Mouse (Mus musculus): Measurements from ENCODE around the gene Hnrnpul2. TPM values are rescaled to one million over a fixed set of nuclear protein-coding genes. Genes with fewer than 3 reads are reported as not detected.

Hnrnpul2 gene
- polyA plus RNA-seq (2015; fragmentation: Nextera tagmentation; extraction: Ambion mirVana): 5.7 and 5.8 TPM in 2 replicates

GRCm38 (mm10) chr19:8819596-8820423 lies at the start of gene Hnrnpul2:
Gene Hnrnpul2 (plus strand): TSS chr19:8820010.
- Histone ChIP-seq H3K4me1 (peaks cover 37% of the 10 kb centered on the region), H3K4me3 (peak within 1 kb of the TSS; percentile 96), H3K36me3 (peaks cover 32% of the 10 kb centered on the region), H3K4me2 (peak within 1 kb of the TSS; percentile 66), H3K9ac (peak within 1 kb of the TSS; percentile 97), H3K27me3 (no peaks in the 10 kb centered on the region), H3K9me3 (no peaks in the 10 kb centered on the region), H3K27ac (peak within 1 kb of the TSS; percentile 100)
- under 1% methylated on average over 80 of the region's 83 CpGs for WGBS
- peak; percentile 96 for ATAC-seq (ENCODE audit: borderline replicate concordance, extremely low read depth, low FRiP score, low TSS enrichment)

- Histone ChIP-seq H3K4me2 (peak within 1 kb of the TSS; percentile 59), H3K9me3 (no peaks in the 10 kb centered on the region), H3K27me3 (no peaks in the 10 kb centered on the region), H3K9ac (peak within 1 kb of the TSS; percentile 95), H3K4me1 (peaks cover 31% of the 10 kb centered on the region), H3K27ac (peak within 1 kb of the TSS; percentile 89), H3K4me3 (peak within 1 kb of the TSS; percentile 84), H3K36me3 (peaks cover 52% of the 10 kb centered on the region)
- 19% methylated on average over 29 of the region's 29 CpGs for WGBS
- peak; percentile 44; the same call in 1 of the 2 replicates for ATAC-seq (ENCODE audit: borderline replicate concordance, extremely low read depth, low FRiP score, low TSS enrichment)
Observed at GRCm38 (mm10) chr19:8770567-8771270, 49.1 kb upstream of the Hnrnpul2 start, which contains the start of gene Tmem223. Gene Tmem223 (plus strand): TSS chr19:8770996.

- H3K27ac ChIP-seq: peak overlapping the region; percentile 99; the same call in 1 of the 2 replicates
- H3K9ac ChIP-seq: peak overlapping the region; percentile 93
Observed at GRCm38 (mm10) chr19:8772996-8773395, 46.8 kb upstream of the Hnrnpul2 start.

GRCm38 (mm10) chr19:8773409-8773808 lies 46.4 kb upstream of the Hnrnpul2 start:
- ATAC-seq (ENCODE audit: borderline replicate concordance, extremely low read depth, low FRiP score, low TSS enrichment): no peak
- Histone ChIP-seq H3K27me3 (no peaks in the 10 kb centered on the region), H3K9me3 (no peaks in the 10 kb centered on the region), H3K36me3 (peaks cover 30% of the 10 kb centered on the region), H3K9ac (peak overlapping the region; percentile 93), H3K4me3 (peak overlapping the region; percentile 67), H3K27ac (peak overlapping the region; percentile 99), H3K4me2 (peak overlapping the region; percentile 87), H3K4me1 (peaks cover 32% of the 10 kb centered on the region)
- WGBS: 42% methylated on average over 6 of the region's 6 CpGs

More at GRCm38 (mm10) chr19:8772996-8773395, 46.8 kb upstream of the Hnrnpul2 start:
- no peaks in the 10 kb centered on the region for H3K27me3 ChIP-seq
- 65% methylated on average over 5 of the region's 5 CpGs for WGBS
- no peaks in the 10 kb centered on the region for H3K9me3 ChIP-seq
- ATAC-seq (ENCODE audit: borderline replicate concordance, extremely low read depth, low FRiP score, low TSS enrichment): no peak
- H3K4me3 ChIP-seq: peak overlapping the region; percentile 67
- peaks cover 32% of the 10 kb centered on the region for H3K36me3 ChIP-seq
- peak overlapping the region; percentile 87 for H3K4me2 ChIP-seq
- H3K4me1 ChIP-seq: peaks cover 32% of the 10 kb centered on the region

- whole genome bisulfite sequencing: under 1% methylated on average over 63 of the region's 68 CpGs
- Histone ChIP-seq H3K9me3 (no peaks in the 10 kb centered on the region), H3K36me3 (peaks cover 26% of the 10 kb centered on the region), H3K4me3 (peak within 1 kb of the TSS; percentile 67), H3K4me2 (peak within 1 kb of the TSS; percentile 87), H3K4me1 (peaks cover 32% of the 10 kb centered on the region), H3K27ac (peak within 1 kb of the TSS; percentile 99), H3K9ac (peak within 1 kb of the TSS; percentile 93), H3K27me3 (no peaks in the 10 kb centered on the region)
- ATAC-seq (ENCODE audit: borderline replicate concordance, extremely low read depth, low FRiP score, low TSS enrichment): peak; percentile 92
Observed at GRCm38 (mm10) chr19:8774086-8774835, 45.5 kb upstream of the Hnrnpul2 start, which contains the start of gene Tmem179b. Gene Tmem179b (minus strand): TSS chr19:8774467.

GRCm38 (mm10) chr19:8774951-8775421 lies 44.8 kb upstream of the Hnrnpul2 start:
- Histone ChIP-seq H3K27ac (peak overlapping the region; percentile 99), H3K4me1 (peaks cover 32% of the 10 kb centered on the region), H3K9ac (peak overlapping the region; percentile 93), H3K9me3 (no peaks in the 10 kb centered on the region), H3K4me2 (peak overlapping the region; percentile 87), H3K4me3 (peak overlapping the region; percentile 67), H3K36me3 (peaks cover 23% of the 10 kb centered on the region), H3K27me3 (no peaks in the 10 kb centered on the region)
- WGBS: 4% methylated on average over 20 of the region's 20 CpGs
- ATAC-seq (ENCODE audit: borderline replicate concordance, extremely low read depth, low FRiP score, low TSS enrichment): no peak; the same call in 1 of the 2 replicates

- Histone ChIP-seq H3K36me3 (peaks cover 24% of the 10 kb centered on the region), H3K9ac (peak within 1 kb of the TSS; percentile 66), H3K4me3 (peak within 1 kb of the TSS; percentile 73), H3K27ac (peak within 1 kb of the TSS; percentile 87), H3K4me1 (peaks cover 7% of the 10 kb centered on the region; the same call in 1 of the 2 replicates), H3K27me3 (no peaks in the 10 kb centered on the region), H3K4me2 (peak within 1 kb of the TSS; percentile 66), H3K9me3 (no peaks in the 10 kb centered on the region)
- under 1% methylated on average over 32 of the region's 32 CpGs for WGBS
- peak; percentile 99 for ATAC-seq (ENCODE audit: borderline replicate concordance, extremely low read depth, low FRiP score, low TSS enrichment)
Observed at GRCm38 (mm10) chr19:8786008-8786781, 33.6 kb upstream of the Hnrnpul2 start, which contains the start of gene Taf6l. Gene Taf6l (minus strand): TSS chr19:8786417.

- Histone ChIP-seq H3K27me3 (no peaks in the 10 kb centered on the region), H3K4me1 (peaks cover 7% of the 10 kb centered on the region; the same call in 1 of the 2 replicates), H3K4me3 (no peak overlapping the region), H3K9ac (no peak overlapping the region), H3K36me3 (peaks cover 15% of the 10 kb centered on the region), H3K27ac (no peak overlapping the region), H3K9me3 (no peaks in the 10 kb centered on the region), H3K4me2 (no peak overlapping the region)
- no peak for ATAC-seq (ENCODE audit: borderline replicate concordance, extremely low read depth, low FRiP score, low TSS enrichment)
- 21% methylated on average over 3 of the region's 3 CpGs for WGBS
Observed at GRCm38 (mm10) chr19:8788521-8788920, 31.3 kb upstream of the Hnrnpul2 start.

- Histone ChIP-seq H3K4me3 (no peak overlapping the region), H3K9ac (no peak overlapping the region), H3K4me2 (no peak overlapping the region), H3K9me3 (no peaks in the 10 kb centered on the region), H3K4me1 (peaks cover 7% of the 10 kb centered on the region; the same call in 1 of the 2 replicates), H3K27me3 (no peaks in the 10 kb centered on the region), H3K36me3 (peaks cover 20% of the 10 kb centered on the region), H3K27ac (no peak overlapping the region)
- ATAC-seq (ENCODE audit: borderline replicate concordance, extremely low read depth, low FRiP score, low TSS enrichment): no peak
- WGBS: 48% methylated on average over 1 of the region's 1 CpGs
Observed at GRCm38 (mm10) chr19:8789171-8789570, 30.6 kb upstream of the Hnrnpul2 start.

GRCm38 (mm10) chr19:8790171-8790570 lies 29.6 kb upstream of the Hnrnpul2 start:
- H3K4me2 ChIP-seq: no peak overlapping the region
- H3K27me3 ChIP-seq: no peaks in the 10 kb centered on the region
- no peaks in the 10 kb centered on the region for H3K9me3 ChIP-seq
- no peak for ATAC-seq (ENCODE audit: borderline replicate concordance, extremely low read depth, low FRiP score, low TSS enrichment)
- WGBS: 69% methylated on average over 7 of the region's 7 CpGs
- H3K4me1 ChIP-seq: peaks cover 5% of the 10 kb centered on the region; the same call in 1 of the 2 replicates
- H3K36me3 ChIP-seq: peaks cover 28% of the 10 kb centered on the region
- H3K27ac ChIP-seq: no peak overlapping the region
- H3K4me3 ChIP-seq: no peak overlapping the region
- no peak overlapping the region for H3K9ac ChIP-seq
